Mouse (Mus musculus) lung, postnatal 0 days (tissue): ENCODE measurements around the gene Pla2g4e. TPM values are rescaled to one million over a fixed set of nuclear protein-coding genes. Genes with fewer than 3 reads are reported as not detected.
A peak's percentile ranks its signal among the peaks of the same experiment; 100 is the strongest.

Experiments
- ATAC-seq: fragments of 200-750 bp; cut with Nextera tagmentation; 2 replicates; pipeline ENCODE4 v1.8.0; 2017; ENCODE audit warnings: moderate library complexity
- DNase-seq: peaks from one replicate; pipeline ENCODE4 v3.0.0-alpha.2; 2016; ENCODE audit warnings: low spot score
- H3K27ac ChIP-seq: fragments of 300-500 bp; sonication (generic); 2 replicates; pipeline ENCODE4 v1.5.1; 2014; ENCODE audit warnings: antibody characterized with exemption, mild to moderate bottlenecking, low read length, mixed read lengths
- H3K27me3 ChIP-seq: fragments of 300-500 bp; sonication (generic); replicated peaks from 2 replicates; pipeline ENCODE4 v1.6.1; 2014; ENCODE audit warnings: low read length, mixed read lengths; ENCODE audit not compliant: insufficient read depth
- H3K36me3 ChIP-seq: fragments of 300-500 bp; sonication (generic); 2 replicates; pipeline ENCODE4 v1.6.1; 2014; ENCODE audit warnings: low read length, mixed read lengths; ENCODE audit not compliant: insufficient read depth
- H3K4me1 ChIP-seq: fragments of 300-500 bp; sonication (generic); 2 replicates; pipeline ENCODE4 v1.6.1; 2014; ENCODE audit warnings: antibody characterized with exemption, low read depth, low read length, mixed read lengths; ENCODE audit not compliant: insufficient read depth
- H3K4me2 ChIP-seq: fragments of 300-500 bp; sonication (generic); replicated peaks from 2 replicates; pipeline ENCODE4 v1.6.1; 2014; ENCODE audit warnings: low read depth, mild to moderate bottlenecking, low read length, moderate library complexity, mixed read lengths
- H3K4me3 ChIP-seq: fragments of 300-500 bp; sonication (generic); 2 replicates; pipeline ENCODE4 v1.5.1; 2014; ENCODE audit warnings: low read depth, low read length
- H3K9ac ChIP-seq: fragments of 300-500 bp; sonication (generic); replicated peaks from 2 replicates; pipeline ENCODE4 v1.6.1; 2014; ENCODE audit warnings: low read depth, mild to moderate bottlenecking
- H3K9me3 ChIP-seq: fragments of 300-500 bp; sonication (generic); 2 replicates; pipeline ENCODE4 v1.6.1; 2016; ENCODE audit warnings: low read length, mixed read lengths
- CTCF ChIP-seq: IDR thresholded peaks from 2 replicates; pipeline ENCODE4 v1.5.1; 2016; ENCODE audit warnings: antibody characterized with exemption, mild to moderate bottlenecking
- EP300 ChIP-seq: IDR thresholded peaks from 2 replicates; pipeline ENCODE4 v1.6.1; 2016; ENCODE audit warnings: antibody characterized with exemption, mild to moderate bottlenecking, control low read depth
- WGBS: fragments of 180-500 bp; shearing (Covaris S2); extraction: QIAGEN DNeasy Blood & Tissue Kit; methylation state at CpG from one replicate; pipeline ENCODE4 v1.1.7; 2014; 5-methylcytosine and 5-hydroxymethylcytosine counted together
- polyA plus RNA-seq: library from polyadenylated mRNA; unstranded; fragments of >200 nt; fragmentation: Nextera tagmentation; extraction: Ambion mirVana; gene quantifications from 2 replicates; pipeline ENCODE4 v1.2.1, GENCODE M21; 2015

The Pla2g4e gene
- polyA plus RNA-seq, 1 experiment from 2014 or later = not detected

- WGBS = 61% methylated on average over 10 of the region's 10 CpGs
- Histone ChIP-seq H3K27me3 (no peaks in the 10 kb centered on the region), H3K9ac (no peak overlapping the region), H3K4me1 (no peaks in the 10 kb centered on the region), H3K9me3 (no peaks in the 10 kb centered on the region), H3K4me3 (no peak overlapping the region), H3K27ac (no peak overlapping the region), H3K36me3 (no peaks in the 10 kb centered on the region), H3K4me2 (no peak overlapping the region)
- no peak for TF ChIP-seq EP300
- no peak for TF ChIP-seq CTCF
- ATAC-seq = no peak
- no peak for DNase-seq
These were observed 19.7 kb upstream of the Pla2g4e start for GRCm38 (mm10) chr2:120264858-120265257.

GRCm38 (mm10) chr2:120262876-120263275, 17.7 kb upstream of the Pla2g4e start:
- Histone ChIP-seq H3K27me3 (no peaks in the 10 kb centered on the region), H3K4me3 (no peak overlapping the region), H3K4me2 (no peak overlapping the region), H3K9ac (no peak overlapping the region), H3K27ac (no peak overlapping the region), H3K4me1 (no peaks in the 10 kb centered on the region), H3K36me3 (no peaks in the 10 kb centered on the region), H3K9me3 (no peaks in the 10 kb centered on the region)
- TF ChIP-seq CTCF = no peak
- no peak for TF ChIP-seq EP300
- ATAC-seq (no peak), DNase-seq (no peak)
- 27% methylated on average over 1 of the region's 1 CpGs for WGBS

- ATAC-seq (no peak), DNase-seq (no peak)
- no peak overlapping the region for H3K4me2 ChIP-seq
- H3K27me3 ChIP-seq = no peaks in the 10 kb centered on the region
- H3K27ac ChIP-seq = no peak overlapping the region
- H3K4me1 ChIP-seq = no peaks in the 10 kb centered on the region
- no peak for TF ChIP-seq EP300
- TF ChIP-seq CTCF = no peak
- H3K9me3 ChIP-seq = no peaks in the 10 kb centered on the region
- WGBS = 62% methylated on average over 3 of the region's 3 CpGs
- H3K36me3 ChIP-seq = no peaks in the 10 kb centered on the region
- no peak overlapping the region for H3K4me3 ChIP-seq
- no peak overlapping the region for H3K9ac ChIP-seq
These were observed 16.2 kb upstream of the Pla2g4e start for GRCm38 (mm10) chr2:120261346-120261745.

- no peaks in the 10 kb centered on the region for H3K36me3 ChIP-seq
- DNase-seq (no peak), ATAC-seq (no peak)
- H3K4me2 ChIP-seq = no peak overlapping the region
- TF ChIP-seq CTCF = no peak
- H3K9ac ChIP-seq = no peak overlapping the region
- no peak overlapping the region for H3K4me3 ChIP-seq
- H3K27ac ChIP-seq = no peak overlapping the region
- no peaks in the 10 kb centered on the region for H3K9me3 ChIP-seq
- no peaks in the 10 kb centered on the region for H3K27me3 ChIP-seq
- no peaks in the 10 kb centered on the region for H3K4me1 ChIP-seq
These were observed 11.1 kb upstream of the Pla2g4e start for GRCm38 (mm10) chr2:120256259-120256658.

GRCm38 (mm10) chr2:120252644-120253043, 7.5 kb upstream of the Pla2g4e start:
- 81% methylated on average over 6 of the region's 6 CpGs for WGBS
- no peak for TF ChIP-seq EP300
- TF ChIP-seq CTCF = no peak
- Histone ChIP-seq H3K4me3 (no peak overlapping the region), H3K9ac (no peak overlapping the region), H3K36me3 (no peaks in the 10 kb centered on the region), H3K27me3 (no peaks in the 10 kb centered on the region), H3K4me1 (no peaks in the 10 kb centered on the region), H3K4me2 (no peak overlapping the region), H3K9me3 (no peaks in the 10 kb centered on the region), H3K27ac (no peak overlapping the region)
- no peak for DNase-seq
- ATAC-seq = no peak

- H3K9ac ChIP-seq = no peak overlapping the region
- ATAC-seq (no peak), DNase-seq (peak; percentile 21)
- H3K4me3 ChIP-seq = peak overlapping the region; percentile 3; the same call in 1 of the 2 replicates
- no peaks in the 10 kb centered on the region for H3K27me3 ChIP-seq
- TF ChIP-seq EP300 = no peak
- peak; percentile 45 for TF ChIP-seq CTCF
- no peaks in the 10 kb centered on the region for H3K4me1 ChIP-seq
- no peaks in the 10 kb centered on the region for H3K36me3 ChIP-seq
- WGBS = 21% methylated on average over 9 of the region's 9 CpGs
- H3K9me3 ChIP-seq = no peaks in the 10 kb centered on the region
- H3K4me2 ChIP-seq = peak overlapping the region; percentile 56
- no peak overlapping the region for H3K27ac ChIP-seq
These were observed 384 bp upstream of the Pla2g4e start for GRCm38 (mm10) chr2:120245421-120246016.

- Histone ChIP-seq H3K4me1 (no peaks in the 10 kb centered on the region), H3K4me3 (no peak overlapping the region), H3K9me3 (no peaks in the 10 kb centered on the region), H3K27me3 (no peaks in the 10 kb centered on the region), H3K36me3 (no peaks in the 10 kb centered on the region), H3K9ac (no peak overlapping the region), H3K4me2 (no peak overlapping the region), H3K27ac (no peak overlapping the region)
- DNase-seq (no peak), ATAC-seq (no peak)
- WGBS = 88% methylated on average over 2 of the region's 2 CpGs
- TF ChIP-seq EP300 (no peak), CTCF (no peak)
These were observed 1.1 kb downstream of the Pla2g4e start for GRCm38 (mm10) chr2:120243995-120244394.
